Mouse (Mus musculus) Patski (cell line): ENCODE measurements around the gene Rhbdf1. TPM values are rescaled to one million over a fixed set of nuclear protein-coding genes. Genes with fewer than 3 reads are reported as not detected.
A peak's percentile ranks its signal among the peaks of the same experiment; 100 is the strongest.

Experiments
- ATAC-seq: fragments of 100-300 bp; one replicate; pipeline ENCODE4 v1.8.0; 2021
- CTCF ChIA-PET: fragments of 350-600 bp; sonication (Branson Sonifier 250); formaldehyde crosslinking; loops from one replicate; lab custom pipeline; 2022; ENCODE audit warnings: inconsistent platforms; lab: Charles Lee
- POLR2A ChIA-PET: fragments of 350-600 bp; sonication (Branson Sonifier 250); formaldehyde crosslinking; loops from one replicate; lab custom pipeline; 2022; ENCODE audit warnings: antibody characterized with exemption, inconsistent platforms; lab: Charles Lee
- DNase-seq: peaks from one replicate; pipeline ENCODE4 v3.0.0-alpha.2; 2011; ENCODE audit warnings: low read depth, low spot score
- H3K27me3 ChIP-seq: fragments of 371-371 bp; one replicate; pipeline ENCODE4 v1.5.1; 2021
- CTCF ChIP-seq: fragments of 100-300 bp; IDR thresholded peaks from one replicate; pipeline ENCODE4 v1.5.1; 2021
- in situ Hi-C: fragments of 300-500 bp; cut with MboI; formaldehyde crosslinking; loops from 3 replicates; pipeline ENCODE4 v1.11.1; 2018; ENCODE audit warnings: low pct_unique_long_range_greater_than_20kb, mixed read lengths
- polyA plus RNA-seq: library from polyadenylated mRNA; unstranded; gene quantifications from one replicate; pipeline ENCODE4 v1.2.3, GENCODE M21; 2021

Gene Rhbdf1
- polyA plus RNA-seq, 1 experiment from 2014 or later: 50.8 TPM

DNA sequence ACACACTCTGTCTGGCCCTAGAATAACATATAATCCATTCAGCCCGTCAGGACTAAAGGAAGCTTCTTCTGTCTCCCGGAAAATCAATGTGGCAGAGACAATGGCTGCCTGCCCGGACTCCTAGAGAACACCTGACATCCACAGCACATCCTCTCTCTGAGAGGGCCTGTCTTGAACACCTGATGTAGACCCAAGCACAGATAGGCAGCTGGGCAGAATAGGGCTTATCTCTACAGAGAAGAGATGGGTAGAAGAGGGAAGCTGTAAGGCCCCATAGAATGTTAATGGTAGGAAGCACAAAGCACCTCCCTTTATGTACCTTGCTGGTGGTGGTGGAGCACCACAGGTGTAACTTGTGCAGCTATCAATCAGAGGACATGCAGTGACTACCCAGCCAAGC, 20.1 kb upstream of the Rhbdf1 start:
- TF ChIP-seq CTCF: no peak
- DNase-seq: no peak
- in situ Hi-C loops: no loop called here
- POLR2A ChIA-PET: no interaction called here
- ATAC-seq: no peak
- H3K27me3 ChIP-seq: no peaks in the 10 kb centered on the region
- CTCF ChIA-PET: interaction anchor here (1.1 to 1.4 kb wide), 2 partner anchors 24 to 33 kb away, joined by 3 to 5 read pairs; no protein-coding TSS in a partner anchor

DNA sequence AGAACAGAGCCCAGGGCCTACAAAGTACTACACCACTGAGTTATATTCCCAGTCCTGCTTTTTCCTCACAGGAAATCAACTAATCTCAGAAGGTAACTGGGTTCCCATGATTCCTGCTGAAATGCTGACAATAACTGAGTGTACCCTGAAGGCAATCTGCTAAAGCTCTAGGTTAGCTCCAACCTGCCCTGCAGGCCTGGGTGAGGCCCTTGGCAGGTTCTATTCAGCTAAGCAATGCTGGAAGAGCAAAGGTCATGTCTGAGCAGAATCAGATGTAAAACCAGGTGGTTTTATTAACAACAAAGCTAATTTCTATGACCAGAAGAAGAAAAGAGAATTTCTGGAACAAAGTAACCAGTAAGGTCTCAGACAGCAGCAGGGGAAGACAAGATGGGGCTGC, 19.3 kb upstream of the Rhbdf1 start:
- in situ Hi-C loops: no loop called here
- ATAC-seq (no peak), DNase-seq (no peak)
- CTCF ChIA-PET: interaction anchor here (1.1 to 1.4 kb wide), 2 partner anchors 23 to 33 kb away, joined by 3 to 5 read pairs; no protein-coding TSS in a partner anchor
- POLR2A ChIA-PET: no interaction called here
- TF ChIP-seq CTCF: no peak
- no peaks in the 10 kb centered on the region for H3K27me3 ChIP-seq

DNA sequence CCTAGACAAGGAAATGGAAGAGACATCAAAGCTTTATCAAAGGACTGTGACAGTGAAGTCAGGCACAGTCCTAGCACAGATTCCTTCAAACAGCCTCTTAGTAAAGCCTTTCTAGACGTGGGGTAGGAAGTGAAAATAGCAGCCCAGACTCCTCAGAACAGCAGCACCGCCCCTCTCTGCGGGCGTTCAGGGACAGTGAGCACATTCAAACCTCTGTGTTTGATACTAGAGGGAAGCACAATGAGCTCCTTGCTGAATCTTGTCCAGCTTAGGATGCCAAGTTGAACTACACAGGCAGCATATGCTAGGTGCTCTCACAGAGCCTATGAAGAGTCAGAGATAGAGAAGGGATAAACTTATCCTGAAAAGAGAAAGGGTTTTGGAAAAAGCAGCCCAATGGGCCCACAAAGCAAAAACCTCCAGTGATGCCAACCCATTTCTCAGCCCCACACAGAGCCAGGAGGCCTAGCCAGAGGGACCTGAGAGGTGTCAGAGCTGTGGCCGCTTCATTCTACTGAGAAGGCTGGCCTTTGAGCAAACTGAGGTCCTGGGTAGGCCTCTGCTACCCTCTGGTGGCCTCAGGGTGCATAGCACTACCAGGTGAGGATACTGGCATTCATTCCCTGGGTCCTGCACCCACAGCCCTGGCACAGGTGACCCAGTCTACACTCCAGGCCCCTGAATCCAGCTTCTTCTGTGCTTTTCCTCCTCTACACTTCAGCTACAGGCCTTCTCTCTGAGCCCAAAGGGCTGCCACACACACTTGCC, 16.2 kb upstream of the Rhbdf1 start:
- TF ChIP-seq CTCF: peak; percentile 97
- CTCF ChIA-PET: interaction anchor here (0.6 to 4.7 kb wide), 12 partner anchors 9 to 75 kb away, joined by 3 to 54 read pairs (median 4); partner anchors contain the start of genes Mpg and Rhbdf1
- ATAC-seq: peak; percentile 75
- no peaks in the 10 kb centered on the region for H3K27me3 ChIP-seq
- POLR2A ChIA-PET: interaction anchor here (1.1 to 1.5 kb wide), 3 partner anchors 17 to 55 kb away, joined by 3 to 6 read pairs (median 3); partner anchors contain the start of gene Rhbdf1
- in situ Hi-C loops: loop anchor here (5.0 kb wide), 1 partner anchor 56 kb away; no protein-coding TSS in a partner anchor
- DNase-seq: no peak

DNA sequence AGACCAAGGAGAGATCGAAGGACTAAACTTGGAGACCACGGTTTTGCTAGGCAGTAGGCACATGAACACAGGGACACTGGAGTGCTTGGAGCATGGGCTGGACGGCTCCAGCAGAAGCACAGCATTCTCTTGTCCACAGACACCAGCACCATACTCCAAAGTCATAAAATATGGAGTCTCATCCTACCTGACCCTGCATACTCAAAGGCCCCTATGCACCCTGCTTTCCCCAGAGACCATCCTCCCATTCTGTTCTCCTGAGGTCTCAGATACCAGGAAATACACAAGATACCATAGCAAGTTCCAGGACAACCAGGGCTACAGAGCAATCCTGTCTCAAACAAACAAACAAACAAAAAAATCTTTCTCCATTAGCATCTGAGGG, 15.3 kb upstream of the Rhbdf1 start:
- ATAC-seq (no peak), DNase-seq (no peak)
- CTCF ChIA-PET: interaction anchor here (0.6 to 4.7 kb wide), 9 partner anchors 10 to 55 kb away, joined by 3 to 54 read pairs (median 4); partner anchors contain the start of genes Mpg and Rhbdf1
- in situ Hi-C loops: loop anchor here (5.0 kb wide), 1 partner anchor 55 kb away; no protein-coding TSS in a partner anchor
- POLR2A ChIA-PET: no interaction called here
- TF ChIP-seq CTCF: no peak
- H3K27me3 ChIP-seq: no peaks in the 10 kb centered on the region

DNA sequence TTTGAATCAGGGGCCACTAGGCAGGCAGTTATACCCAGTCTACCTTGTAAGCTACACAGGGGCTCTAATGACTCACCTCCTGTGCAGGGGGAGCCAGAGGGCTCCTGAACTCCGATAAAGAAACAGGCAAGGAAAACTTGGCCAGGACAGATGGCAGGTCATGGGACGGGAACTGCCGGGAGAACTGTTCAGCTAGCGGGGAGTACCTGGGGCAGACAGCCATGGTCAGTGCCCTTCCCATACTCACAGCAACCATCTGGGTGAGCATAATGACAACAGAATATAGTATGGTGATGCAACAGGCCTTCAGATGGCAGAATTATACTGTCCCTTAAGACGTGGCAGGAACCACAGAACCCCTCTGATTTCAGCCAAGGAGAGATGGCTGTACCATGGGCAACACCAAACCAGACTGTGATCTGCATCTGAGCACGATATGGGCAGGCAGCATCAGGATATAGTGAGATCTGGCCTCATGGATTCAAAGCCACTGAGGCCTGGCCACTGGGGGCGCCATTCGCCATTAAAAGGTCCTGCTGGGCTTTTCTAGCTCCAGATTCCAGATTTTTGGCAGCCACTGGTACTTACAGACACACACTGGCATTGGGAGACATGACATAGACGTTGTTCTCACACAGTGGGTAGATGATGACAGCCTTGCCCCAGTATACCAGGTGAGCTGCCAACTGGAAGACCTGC, 14.8 kb upstream of the Rhbdf1 start:
- POLR2A ChIA-PET: interaction anchor here (1.6 to 1.8 kb wide), 2 partner anchors 11 to 15 kb away, joined by 5 to 8 read pairs; partner anchors contain the start of genes Mpg and Rhbdf1

DNA sequence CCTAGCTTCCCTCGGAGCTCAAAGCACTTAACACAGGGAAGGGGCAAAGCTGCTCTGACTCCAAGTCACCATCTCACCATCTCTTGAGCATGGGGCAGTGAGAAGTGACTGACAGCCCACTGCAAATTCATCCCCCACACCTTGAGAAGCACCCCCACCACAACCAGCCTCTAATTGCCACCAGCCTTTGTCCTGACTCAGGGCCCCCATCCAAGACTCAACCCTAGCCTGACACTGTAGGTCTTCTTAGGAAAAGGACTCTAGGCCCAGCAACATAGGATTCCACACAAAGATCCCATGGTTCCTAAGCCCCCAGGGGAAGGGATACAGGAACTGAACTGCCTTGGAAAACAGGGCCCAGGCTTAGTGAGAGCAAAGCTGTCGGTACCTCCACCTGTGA, 14.0 kb upstream of the Rhbdf1 start:
- POLR2A ChIA-PET: interaction anchor here (1.6 to 1.8 kb wide), 2 partner anchors 10 to 14 kb away, joined by 5 to 8 read pairs; partner anchors contain the start of genes Mpg and Rhbdf1
- in situ Hi-C loops: loop anchor here (5.0 kb wide), 1 partner anchor 54 kb away; no protein-coding TSS in a partner anchor
- no peak for TF ChIP-seq CTCF
- no peaks in the 10 kb centered on the region for H3K27me3 ChIP-seq
- CTCF ChIA-PET: interaction anchor here (1.1 to 4.7 kb wide), 4 partner anchors 9 to 53 kb away, joined by 3 to 54 read pairs (median 7); no protein-coding TSS in a partner anchor
- ATAC-seq: no peak
- DNase-seq: no peak

More for the DNA sequence above, 14.8 kb upstream of the Rhbdf1 start:
- no peak for DNase-seq
- CTCF ChIA-PET: interaction anchor here (0.6 to 4.7 kb wide), 9 partner anchors 8 to 54 kb away, joined by 3 to 54 read pairs (median 5); partner anchors contain the start of genes Mpg and Rhbdf1
- no peaks in the 10 kb centered on the region for H3K27me3 ChIP-seq
- peak; percentile 89 for TF ChIP-seq CTCF
- ATAC-seq: peak; percentile 41
- in situ Hi-C loops: loop anchor here (5.0 kb wide), 1 partner anchor 55 kb away; no protein-coding TSS in a partner anchor

DNA sequence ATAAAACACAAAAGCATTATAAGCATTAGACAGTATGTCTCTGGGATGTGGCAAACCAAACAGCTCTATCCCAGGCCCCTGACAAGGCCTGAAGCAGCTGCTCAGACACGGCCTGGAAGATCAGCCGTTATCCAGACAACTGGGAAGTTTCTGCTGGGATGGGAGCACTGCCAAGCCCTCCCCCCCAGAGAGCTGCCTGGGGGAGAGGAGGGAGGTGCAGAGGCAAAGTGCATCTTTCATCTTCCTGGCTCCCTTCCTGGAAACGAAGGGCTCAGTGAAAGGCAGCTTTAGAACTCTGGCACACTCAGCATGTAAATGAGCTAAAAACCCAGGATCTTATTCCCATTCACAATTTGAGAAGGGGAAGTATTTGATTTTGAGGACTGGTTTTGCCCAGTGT, 13.5 kb upstream of the Rhbdf1 start:
- DNase-seq: no peak
- no peak for ATAC-seq
- POLR2A ChIA-PET: interaction anchor here (1.6 to 1.8 kb wide), 2 partner anchors 9 to 14 kb away, joined by 5 to 8 read pairs; partner anchors contain the start of genes Mpg and Rhbdf1
- no peak for TF ChIP-seq CTCF
- in situ Hi-C loops: loop anchor here (5.0 kb wide), 1 partner anchor 53 kb away; no protein-coding TSS in a partner anchor
- CTCF ChIA-PET: interaction anchor here (1.1 to 4.7 kb wide), 4 partner anchors 9 to 53 kb away, joined by 3 to 54 read pairs (median 7); no protein-coding TSS in a partner anchor
- H3K27me3 ChIP-seq: no peaks in the 10 kb centered on the region

DNA sequence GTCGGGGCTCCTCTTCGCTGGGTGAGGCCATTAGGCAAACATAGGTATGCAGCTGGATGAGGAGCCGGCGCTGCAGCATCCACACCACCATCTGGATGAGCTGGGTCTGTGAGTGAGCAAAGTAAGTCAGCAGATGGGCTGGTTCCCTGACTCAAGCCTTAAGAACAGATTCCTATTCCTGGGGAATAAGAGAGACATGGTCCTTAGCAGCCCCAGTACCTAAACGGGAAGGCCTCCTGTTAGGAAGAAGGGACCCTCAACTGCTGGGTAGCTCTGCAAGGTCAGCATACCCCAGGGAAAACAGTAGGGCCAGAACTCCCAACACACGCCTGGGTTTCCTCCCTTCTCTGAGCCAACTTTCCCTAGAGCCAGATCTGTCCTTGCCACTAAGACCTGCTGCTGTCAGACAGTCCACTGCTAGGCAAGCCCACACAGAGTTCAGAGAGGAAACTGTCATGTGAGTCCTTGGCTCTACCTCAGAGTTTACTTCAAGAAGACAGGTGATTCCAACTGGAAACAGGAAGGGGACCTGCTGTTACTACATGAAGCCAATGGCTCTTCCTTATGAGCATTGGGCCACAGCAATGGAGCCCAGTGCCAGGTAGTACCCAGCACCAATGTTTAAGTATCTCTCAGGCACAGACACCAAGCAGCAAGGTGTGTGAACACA, 12.9 kb upstream of the Rhbdf1 start:
- in situ Hi-C loops: loop anchor here (5.0 kb wide), 1 partner anchor 53 kb away; no protein-coding TSS in a partner anchor
- DNase-seq (no peak), ATAC-seq (no peak)
- ChIA-PET POLR2A (interaction anchor here (1.6 to 1.8 kb wide), 2 partner anchors 9 to 13 kb away, joined by 5 to 8 read pairs; partner anchors contain the start of genes Mpg and Rhbdf1), CTCF (interaction anchor here (0.9 to 4.7 kb wide), 6 partner anchors 9 to 52 kb away, joined by 3 to 54 read pairs (median 5); no protein-coding TSS in a partner anchor)
- H3K27me3 ChIP-seq: no peaks in the 10 kb centered on the region
- TF ChIP-seq CTCF: no peak

DNA sequence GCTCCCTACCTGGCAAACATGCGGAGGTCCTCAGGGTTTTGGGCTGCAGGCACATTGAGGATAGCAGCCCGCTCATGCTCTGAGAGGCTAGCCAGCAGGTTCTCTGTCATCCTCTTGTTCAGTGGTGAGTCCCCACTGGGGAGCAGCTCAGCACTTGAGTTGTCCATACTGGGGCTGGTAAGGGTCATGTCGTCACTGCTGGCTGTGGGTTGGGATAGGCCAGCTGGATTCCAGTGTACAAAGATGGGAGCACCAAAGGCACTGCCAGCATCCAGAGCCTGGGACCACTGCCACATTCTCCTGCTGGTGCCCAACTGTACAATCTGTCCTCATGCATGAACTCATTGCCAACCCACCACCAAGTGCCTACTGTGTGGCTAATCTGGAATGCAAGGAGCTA, 11.8 kb upstream of the Rhbdf1 start:
- ChIA-PET CTCF (interaction anchor here (0.9 to 1.7 kb wide), 5 partner anchors 10 to 22 kb away, joined by 3 to 5 read pairs (median 3); no protein-coding TSS in a partner anchor), POLR2A (no interaction called here)
- in situ Hi-C loops: no loop called here
- TF ChIP-seq CTCF: no peak
- H3K27me3 ChIP-seq: no peaks in the 10 kb centered on the region
- DNase-seq (no peak), ATAC-seq (no peak)
